Mouse (Mus musculus) olfactory bulb, adult 2 months (tissue): ENCODE measurements around the gene Hmbs.

ENCODE experiments used
- CTCF ChIP-seq: fragments of 200-500 bp; IDR thresholded peaks from 2 replicates; pipeline ENCODE4 v1.5.1; 2012; ENCODE audit warnings: low read depth, mild to moderate bottlenecking, low read length, moderate library complexity; ENCODE audit not compliant: insufficient read depth
- POLR2A ChIP-seq: fragments of 200-500 bp; IDR thresholded peaks from 2 replicates; pipeline ENCODE4 v1.6.1; 2012; ENCODE audit warnings: mild to moderate bottlenecking, low read depth, low read length, moderate library complexity; ENCODE audit not compliant: insufficient read depth

GRCm38 (mm10) chr9:44387221-44387620 lies 43.2 kb upstream of the Hmbs start:
- TF ChIP-seq CTCF: no peak
- no peak for TF ChIP-seq POLR2A
